Mouse (Mus musculus) heart, postnatal 0 days (tissue): ENCODE data around the gene Pax8.

Experiments used
- CTCF ChIP-seq: IDR thresholded peaks from 2 replicates; pipeline ENCODE4 v1.5.1; 2016; ENCODE audit warnings: antibody characterized with exemption, control low read depth, low read depth
- EP300 ChIP-seq: IDR thresholded peaks from 2 replicates; pipeline ENCODE4 v1.6.1; 2016; ENCODE audit warnings: antibody characterized with exemption, low read depth

DNA sequence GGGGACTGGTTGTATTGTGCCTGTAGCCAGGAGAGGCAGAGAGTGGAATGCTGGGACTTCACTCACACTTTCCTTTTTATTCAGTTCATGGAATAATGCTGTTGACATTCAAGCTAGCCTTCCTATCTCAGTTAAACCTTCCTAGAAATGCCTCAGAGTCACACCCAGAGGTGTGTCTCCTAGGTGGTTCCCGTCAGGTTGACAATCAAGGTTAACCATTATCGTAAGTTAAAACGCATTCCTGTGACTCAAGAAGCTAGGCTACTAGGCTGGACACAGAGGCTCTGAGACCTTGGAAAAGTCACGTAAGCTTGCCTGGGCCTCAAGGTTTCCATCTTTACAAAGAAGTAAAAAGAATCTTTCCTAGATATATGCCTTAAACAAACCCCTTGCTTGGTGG is 10.0 kb upstream of the Pax8 start:
- TF ChIP-seq CTCF, result no peak
- no peak for TF ChIP-seq EP300
